Mouse (Mus musculus) cerebellum, adult 9-10 months (tissue): ENCODE measurements around the gene Olfr577.

Experiments
- DNase-seq: peaks from one replicate; pipeline ENCODE4 v3.0.0; 2022

Gene Olfr577

DNA sequence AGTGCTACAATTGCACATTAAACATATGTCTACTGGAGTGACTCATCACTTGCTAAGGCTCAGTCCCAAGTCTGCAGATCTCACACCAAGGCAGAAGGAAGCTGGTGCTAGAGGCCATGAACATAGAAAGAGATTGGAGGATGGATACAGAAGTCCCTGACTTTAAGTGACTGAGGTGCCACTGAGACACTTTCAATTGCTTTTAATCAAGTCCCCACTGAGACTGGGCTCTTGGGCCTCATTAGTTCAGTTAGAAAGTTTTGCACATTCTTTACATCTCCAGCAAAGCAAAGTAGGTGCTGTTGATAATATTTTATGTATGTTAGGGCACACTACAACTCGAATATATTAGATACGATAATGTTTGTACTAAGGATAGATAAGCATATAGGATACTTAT is at the start of gene Olfr577:
TSS of gene Olfr577 (minus strand) at position 101 of the 400 bp plus-strand sequence.
- no peak for DNase-seq

DNA sequence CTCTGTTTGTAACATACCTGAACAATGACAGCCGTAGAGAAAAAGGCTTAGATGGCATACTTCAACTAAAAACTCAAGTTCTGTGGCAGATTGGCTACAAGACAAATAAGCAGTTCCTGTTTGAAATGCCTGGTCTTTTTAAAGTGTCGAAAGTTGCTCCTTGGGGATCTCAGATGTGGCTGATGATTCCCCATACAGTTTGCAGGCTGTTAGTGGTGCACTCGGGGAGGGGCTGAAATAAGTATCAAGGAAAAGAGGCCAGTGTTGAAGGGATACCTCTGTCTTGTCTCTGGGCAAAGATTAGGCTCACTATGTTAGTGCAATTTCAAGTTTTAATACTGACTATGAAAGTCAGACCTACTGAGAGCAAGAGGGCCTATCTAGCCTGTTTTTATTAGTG is 13.5 kb upstream of the Olfr577 start, which contains the start of gene Olfr578:
TSS of gene Olfr578 (minus strand) at position 101 of the 400 bp plus-strand sequence.
- no peak for DNase-seq

DNA sequence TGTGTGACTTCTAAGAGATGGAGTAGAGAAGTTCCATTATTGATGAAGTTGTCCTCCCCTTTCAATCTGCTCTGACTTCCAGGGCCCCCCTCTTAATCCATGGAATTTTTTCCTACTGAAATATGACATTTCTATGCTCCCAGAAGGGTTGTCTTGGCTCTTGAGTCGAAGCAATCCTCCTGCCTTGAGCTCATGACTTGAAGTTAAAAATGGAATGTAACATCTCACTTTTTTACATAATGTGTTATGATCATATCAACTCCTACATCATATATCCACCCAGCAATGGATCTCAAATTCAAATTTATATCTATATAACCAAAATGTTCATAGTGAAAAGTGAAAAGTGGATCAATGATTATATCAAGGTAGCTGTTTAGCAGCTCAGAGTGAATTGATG is 1.3 kb downstream of the Olfr577 start:
- no peak for DNase-seq

DNA sequence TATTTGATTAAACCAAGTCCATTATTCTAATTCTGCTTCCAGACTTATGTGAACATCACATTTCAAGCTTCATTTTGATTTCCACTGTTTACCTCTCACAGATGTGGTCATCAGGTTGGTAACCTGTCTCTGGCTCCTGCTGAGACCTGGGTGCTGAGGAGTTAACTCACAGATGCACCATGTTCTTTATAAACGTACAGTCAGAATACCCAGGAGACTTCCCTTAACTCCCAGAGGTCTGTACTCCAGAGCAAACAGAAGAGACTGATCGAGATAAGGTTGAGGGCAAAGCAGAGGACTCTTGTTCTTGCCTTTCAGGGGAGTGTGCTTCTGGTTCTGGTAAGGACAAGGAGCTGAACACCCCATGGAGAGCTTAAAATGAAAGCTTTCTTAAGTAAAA is 13.4 kb downstream of the Olfr577 start, which contains the start of gene Olfr576:
TSS of gene Olfr576 (plus strand) at position 301 of the 400 bp plus-strand sequence.
- DNase-seq = no peak

DNA sequence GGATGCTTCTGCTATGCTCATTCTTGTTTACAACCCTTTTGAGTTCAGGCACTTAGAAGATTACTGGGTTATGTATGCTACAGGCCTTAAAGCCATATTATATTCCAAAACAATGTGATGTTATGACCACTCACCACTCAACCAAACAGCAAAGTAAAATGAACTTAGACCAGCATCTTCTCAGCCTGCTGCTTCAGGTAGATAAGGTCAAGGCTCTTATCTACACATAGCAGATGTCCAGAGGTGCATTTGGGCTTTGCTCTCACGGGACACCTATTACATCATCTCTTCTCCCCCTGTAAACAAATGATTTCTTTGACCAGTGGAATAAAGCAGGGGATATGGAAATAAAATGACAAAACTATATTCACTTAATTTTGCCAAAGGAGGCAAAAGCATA is 17.1 kb downstream of the Olfr577 start, which contains the start of gene Olfr575:
TSS of gene Olfr575 (minus strand) at position 183 of the 400 bp plus-strand sequence.
- no peak for DNase-seq

DNA sequence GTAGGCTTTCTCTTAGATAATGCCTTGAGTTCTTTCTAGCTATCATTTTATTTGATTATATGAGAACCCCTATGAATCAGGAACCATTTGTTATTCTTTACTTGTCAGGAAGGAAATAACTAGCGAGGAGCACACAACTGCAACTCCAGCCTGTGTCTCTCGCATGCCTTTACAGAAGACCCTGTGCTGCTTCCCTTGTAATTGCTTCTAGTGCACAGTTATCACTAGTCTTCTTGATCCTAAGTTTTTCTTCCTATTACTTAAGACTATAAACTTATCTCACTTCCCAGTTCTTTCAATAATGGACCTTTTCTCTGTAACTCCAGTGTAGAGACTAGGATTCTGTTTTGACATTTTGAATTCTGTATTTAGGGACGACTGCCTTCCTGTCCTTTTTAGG is 17.6 kb downstream of the Olfr577 start:
- DNase-seq = no peak

DNA sequence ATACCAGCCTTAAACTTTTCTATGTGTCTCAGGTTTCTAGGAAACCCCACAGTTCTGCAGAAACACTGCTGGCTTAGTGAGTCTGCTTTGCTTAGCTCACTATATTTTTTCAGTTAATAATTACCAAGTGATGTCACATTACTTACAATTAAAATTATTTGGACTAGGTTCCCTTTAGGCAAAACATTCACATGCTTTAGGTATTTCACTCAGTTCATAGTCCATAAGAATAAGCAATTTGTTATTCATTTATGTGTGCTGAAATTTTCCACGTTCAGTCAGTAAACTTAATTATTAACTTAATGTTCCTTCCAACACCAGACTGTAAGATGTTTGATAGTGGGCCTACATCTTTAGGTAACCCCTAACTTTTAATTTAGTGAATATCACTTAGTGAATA is 25.0 kb downstream of the Olfr577 start:
- no peak for DNase-seq

DNA sequence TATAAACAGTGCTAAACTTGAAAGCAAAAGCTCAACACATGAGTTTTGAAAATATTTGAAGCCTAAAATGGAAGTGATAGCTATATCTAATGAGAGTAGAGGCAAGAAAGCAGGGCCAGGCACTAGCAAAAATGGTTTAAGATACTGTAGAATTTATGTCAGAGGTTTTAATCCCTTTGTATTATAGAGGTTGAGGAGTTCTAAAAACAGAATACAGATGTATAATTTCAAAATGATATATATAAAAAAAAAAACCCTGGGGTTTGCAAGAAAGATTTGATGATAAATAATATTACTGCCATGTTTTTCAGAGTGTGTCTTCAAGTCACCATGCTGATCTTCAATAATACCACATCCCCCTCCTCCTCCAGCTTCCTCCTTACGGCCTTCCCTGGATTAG is 27.6 kb downstream of the Olfr577 start, which contains the start of gene Olfr574:
TSS of gene Olfr574 (plus strand) at position 301 of the 400 bp plus-strand sequence.
- no peak for DNase-seq

DNA sequence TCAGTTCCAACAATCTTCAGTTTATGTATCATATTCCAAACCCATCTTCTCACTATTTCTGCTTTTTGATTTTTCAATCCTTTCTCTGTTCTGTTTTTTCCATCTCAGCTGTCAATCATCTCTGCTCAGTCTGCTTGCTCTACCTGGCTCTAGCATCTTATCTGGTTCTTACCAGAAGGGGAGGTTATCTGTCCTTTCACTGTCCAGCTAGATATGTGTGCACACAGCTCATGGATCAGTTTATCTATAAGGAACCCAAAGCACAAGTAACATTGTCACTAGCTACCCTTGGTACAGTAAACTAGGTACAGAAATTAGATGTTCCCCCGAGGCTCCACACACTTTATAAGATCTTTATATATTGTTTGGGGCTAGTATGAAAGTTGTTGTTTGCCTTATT is 32.3 kb downstream of the Olfr577 start:
- no peak for DNase-seq

DNA sequence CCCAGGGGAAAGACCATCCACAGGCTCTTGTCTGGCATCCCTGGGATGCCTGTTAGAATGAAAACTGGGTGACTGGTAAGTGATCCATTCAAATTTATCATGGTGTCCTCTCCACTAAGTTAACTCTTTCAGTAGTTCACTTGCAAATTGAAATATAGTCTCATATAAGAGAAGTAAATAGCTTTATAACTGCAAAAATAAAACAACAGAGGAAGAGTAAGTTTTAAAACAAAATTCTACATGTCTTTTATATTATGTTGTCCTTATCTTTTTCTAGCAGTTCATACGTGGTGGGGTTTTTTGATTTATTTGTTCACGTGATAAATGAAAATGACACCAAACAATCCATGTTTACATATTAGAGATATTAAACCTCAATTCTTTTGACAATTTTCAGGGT is 33.3 kb downstream of the Olfr577 start, which contains the start of gene Olfr573-ps1:
TSS of gene Olfr573-ps1 (minus strand) at position 101 of the 400 bp plus-strand sequence.
- no peak for DNase-seq

DNA sequence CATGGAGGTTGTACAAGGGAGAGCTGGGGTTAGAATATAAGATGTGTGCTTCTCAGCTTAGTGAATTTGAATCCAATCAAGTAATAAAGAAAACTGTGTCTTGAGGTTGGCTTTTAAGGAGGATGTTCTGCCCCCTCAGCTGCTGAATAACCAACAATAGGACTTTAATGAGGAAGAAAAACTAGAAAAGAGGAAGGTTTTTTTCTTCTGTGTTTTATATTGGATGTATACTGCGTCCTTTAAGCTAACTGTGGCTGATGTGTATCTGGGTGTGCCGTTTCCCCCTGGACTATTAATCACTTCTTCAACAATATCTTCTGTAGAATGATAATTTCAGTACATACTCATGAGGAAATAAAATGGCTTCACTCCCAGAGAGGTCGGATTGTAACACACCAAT is 48.6 kb downstream of the Olfr577 start:
- DNase-seq = no peak

DNA sequence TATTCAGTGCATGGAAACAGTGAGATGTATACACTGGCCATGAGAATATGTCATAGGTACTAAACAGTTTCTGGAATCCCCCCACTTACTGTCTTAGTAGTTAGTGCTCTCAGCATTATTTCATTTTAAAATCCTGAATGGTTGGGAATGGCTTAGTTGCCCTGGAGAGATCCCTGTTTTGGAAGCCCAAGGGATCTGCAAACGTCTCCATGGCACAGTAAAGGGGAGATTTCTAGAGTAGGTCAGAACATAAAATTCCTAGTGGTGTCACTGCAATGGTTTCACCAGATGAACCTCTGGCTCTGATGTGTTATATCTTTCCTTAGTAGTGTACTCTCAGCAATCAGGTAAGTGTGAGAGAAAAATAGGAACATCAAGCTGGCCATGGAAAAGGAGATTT is 51.6 kb downstream of the Olfr577 start, which contains the start of gene Olfr572:
TSS of gene Olfr572 (plus strand) at position 301 of the 400 bp plus-strand sequence.
- no peak for DNase-seq
